Mouse (Mus musculus) ES-Bruce4 (cell line): ENCODE measurements around the gene Arhgap35. TPM values are rescaled to one million over a fixed set of nuclear protein-coding genes. Genes with fewer than 3 reads are reported as not detected.

Source experiments
- H3K27ac ChIP-seq: 2 replicates; pipeline ENCODE4 v1.5.1; 2012; ENCODE audit warnings: low read length, inconsistent platforms; ENCODE audit not compliant: insufficient read depth
- H3K27me3 ChIP-seq: 2 replicates; pipeline ENCODE4 v1.6.1; 2012; ENCODE audit warnings: mild to moderate bottlenecking, low read length, inconsistent platforms; ENCODE audit not compliant: control insufficient read depth, poor library complexity, insufficient read depth, severe bottlenecking
- H3K36me3 ChIP-seq: 2 replicates; pipeline ENCODE4 v1.6.1; 2012; ENCODE audit warnings: inconsistent platforms, mild to moderate bottlenecking, low read length, moderate library complexity; ENCODE audit not compliant: control insufficient read depth, poor library complexity, insufficient read depth, severe bottlenecking
- H3K4me1 ChIP-seq: one replicate; pipeline ENCODE4 v1.8.1; 2011; ENCODE audit warnings: low read length; ENCODE audit not compliant: control insufficient read depth, insufficient read depth
- H3K4me3 ChIP-seq: 2 replicates; pipeline ENCODE4 v1.5.1; 2011; ENCODE audit warnings: low read depth, mild to moderate bottlenecking, low read length
- H3K9ac ChIP-seq: 2 replicates; pipeline ENCODE4 v1.6.1; 2012; ENCODE audit warnings: low read depth, mild to moderate bottlenecking, inconsistent platforms; ENCODE audit not compliant: poor library complexity, severe bottlenecking
- H3K9me3 ChIP-seq: replicated peaks from 2 replicates; pipeline ENCODE4 v1.6.1; 2012; ENCODE audit warnings: mild to moderate bottlenecking, low read length, inconsistent platforms; ENCODE audit not compliant: control insufficient read depth, poor library complexity, insufficient read depth, severe bottlenecking
- CTCF ChIP-seq: IDR thresholded peaks from one replicate; pipeline ENCODE4 v1.8.1; 2011; ENCODE audit warnings: low read depth, low read length
- EP300 ChIP-seq: IDR thresholded peaks from 2 replicates; pipeline ENCODE4 v1.6.1; 2011; ENCODE audit warnings: low read depth, low read length; ENCODE audit not compliant: insufficient read depth
- POLR2A ChIP-seq: IDR thresholded peaks from one replicate; pipeline ENCODE4 v1.8.1; 2011; ENCODE audit warnings: low read length; ENCODE audit not compliant: insufficient read depth
- polyA plus RNA-seq: library from polyadenylated mRNA; stranded (reverse); fragments of >200 nt; gene quantifications from 2 replicates; pipeline ENCODE4 v1.2.4, GENCODE M21; 2011; ENCODE audit warnings: low read depth; ENCODE audit not compliant: missing spikeins, insufficient read depth, insufficient read length

The Arhgap35 gene
- polyA plus RNA-seq, 1 experiment: 48.5 TPM

GRCm38 (mm10) chr7:16621066-16621622 lies 6.4 kb upstream of the Arhgap35 start:
- TF ChIP-seq POLR2A (no peak), EP300 (no peak), CTCF (no peak)
- no peaks in the 10 kb centered on the region for H3K4me1 ChIP-seq
- H3K9ac ChIP-seq: no peak overlapping the region
- H3K9me3 ChIP-seq: no peaks in the 10 kb centered on the region
- no peak overlapping the region for H3K27ac ChIP-seq
- no peak overlapping the region for H3K4me3 ChIP-seq
- no peaks in the 10 kb centered on the region for H3K36me3 ChIP-seq
- no peaks in the 10 kb centered on the region for H3K27me3 ChIP-seq

GRCm38 (mm10) chr7:16618661-16619211 lies 3.9 kb upstream of the Arhgap35 start:
- TF ChIP-seq CTCF (peak; percentile 63), EP300 (no peak)
- Histone ChIP-seq H3K9ac (peak overlapping the region; percentile 39; the same call in 1 of the 2 replicates), H3K4me1 (no peaks in the 10 kb centered on the region), H3K36me3 (no peaks in the 10 kb centered on the region), H3K27me3 (no peaks in the 10 kb centered on the region), H3K9me3 (no peaks in the 10 kb centered on the region), H3K4me3 (peak overlapping the region; percentile 54), H3K27ac (no peak overlapping the region)

GRCm38 (mm10) chr7:16617045-16617444 lies 2.3 kb upstream of the Arhgap35 start:
- TF ChIP-seq EP300 (no peak), CTCF (peak; percentile 49)
- H3K9me3 ChIP-seq: no peaks in the 10 kb centered on the region
- H3K27ac ChIP-seq: no peak overlapping the region
- H3K4me1 ChIP-seq: no peaks in the 10 kb centered on the region
- no peaks in the 10 kb centered on the region for H3K27me3 ChIP-seq
- peaks cover 4% of the 10 kb centered on the region for H3K36me3 ChIP-seq
- no peak overlapping the region for H3K4me3 ChIP-seq
- no peak overlapping the region for H3K9ac ChIP-seq

GRCm38 (mm10) chr7:16614171-16614887 lies 464 bp downstream of the Arhgap35 start:
- peaks cover 6% of the 10 kb centered on the region for H3K36me3 ChIP-seq
- peak overlapping the region; percentile 89 for H3K9ac ChIP-seq
- peak overlapping the region; percentile 85 for H3K4me3 ChIP-seq
- H3K27me3 ChIP-seq: no peaks in the 10 kb centered on the region
- H3K27ac ChIP-seq: peak overlapping the region; percentile 90
- TF ChIP-seq POLR2A: no peak
- no peak for TF ChIP-seq EP300
- no peak for TF ChIP-seq CTCF
- no peaks in the 10 kb centered on the region for H3K4me1 ChIP-seq
- no peaks in the 10 kb centered on the region for H3K9me3 ChIP-seq

- TF ChIP-seq EP300 (no peak), POLR2A (no peak), CTCF (no peak)
- no peaks in the 10 kb centered on the region for H3K4me1 ChIP-seq
- H3K27ac ChIP-seq: peak overlapping the region; percentile 11; the same call in 1 of the 2 replicates
- H3K9ac ChIP-seq: peak overlapping the region; percentile 89
- H3K36me3 ChIP-seq: peaks cover 6% of the 10 kb centered on the region
- H3K27me3 ChIP-seq: no peaks in the 10 kb centered on the region
- H3K9me3 ChIP-seq: no peaks in the 10 kb centered on the region
- H3K4me3 ChIP-seq: peak overlapping the region; percentile 71
These were observed 1.2 kb downstream of the Arhgap35 start for GRCm38 (mm10) chr7:16613461-16614170.
